Mouse (Mus musculus) forebrain, embryonic 13.5 days (tissue): ENCODE measurements at regions not wholly inside any gene's neighbourhood (a gene's known extent, or its start where the extent isn't known, plus 50 kb on each side); places are given as distances from the start of the nearest gene placed in this dataset.

Experiments used
- ATAC-seq: fragments of 200-750 bp; cut with Nextera tagmentation; 2 replicates; pipeline ENCODE4 v1.8.0; 2017
- H3K27ac ChIP-seq: fragments of 300-500 bp; sonication (generic); 2 replicates; pipeline ENCODE4 v1.5.1; 2015; ENCODE audit warnings: inconsistent platforms, mild to moderate bottlenecking, moderate library complexity
- H3K27me3 ChIP-seq: fragments of 300-500 bp; sonication (generic); 2 replicates; pipeline ENCODE4 v1.6.1; 2015; ENCODE audit warnings: mild to moderate bottlenecking, inconsistent platforms
- H3K36me3 ChIP-seq: fragments of 300-500 bp; sonication (generic); 2 replicates; pipeline ENCODE4 v1.6.1; 2015; ENCODE audit warnings: mild to moderate bottlenecking, inconsistent platforms; ENCODE audit not compliant: poor library complexity, severe bottlenecking
- H3K4me1 ChIP-seq: fragments of 300-500 bp; sonication (generic); 2 replicates; pipeline ENCODE4 v1.6.1; 2015; ENCODE audit warnings: inconsistent platforms
- H3K4me2 ChIP-seq: fragments of 300-500 bp; sonication (generic); 2 replicates; pipeline ENCODE4 v1.6.1; 2015; ENCODE audit warnings: inconsistent platforms, mild to moderate bottlenecking, moderate library complexity
- H3K4me3 ChIP-seq: fragments of 300-500 bp; sonication (generic); 2 replicates; pipeline ENCODE4 v1.5.1; 2015; ENCODE audit warnings: mild to moderate bottlenecking, inconsistent platforms
- H3K9ac ChIP-seq: fragments of 300-500 bp; sonication (generic); 2 replicates; pipeline ENCODE4 v1.6.1; 2015; ENCODE audit warnings: mild to moderate bottlenecking, inconsistent platforms
- H3K9me3 ChIP-seq: fragments of 300-500 bp; sonication (generic); replicated peaks from 2 replicates; pipeline ENCODE4 v1.6.1; 2016; ENCODE audit warnings: inconsistent platforms
- WGBS: fragments of 180-500 bp; shearing (Covaris S2); methylation state at CpG from one replicate; pipeline ENCODE4 v1.1.7; 2015; 5-methylcytosine and 5-hydroxymethylcytosine counted together

DNA sequence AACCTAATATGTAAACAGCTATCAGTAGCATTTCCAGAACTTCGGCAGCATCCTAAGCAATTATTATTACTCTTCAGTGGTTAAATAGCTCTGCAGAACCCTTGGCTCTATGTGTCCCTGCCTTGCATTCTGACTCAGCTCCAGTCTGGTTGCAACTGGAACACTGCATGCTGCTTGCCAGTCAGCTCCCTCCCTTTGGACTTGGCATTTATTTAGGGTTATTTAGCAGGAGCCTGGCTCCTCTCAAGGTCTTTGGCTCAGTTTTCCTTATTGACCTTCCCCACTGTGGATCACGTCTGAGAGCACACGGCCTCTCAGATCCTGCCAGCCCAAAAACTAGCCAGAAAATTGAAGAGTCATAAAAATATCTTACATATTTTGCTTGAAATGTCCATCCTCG is 217.4 kb downstream of the Speer2 start:
- no peaks in the 10 kb centered on the region for H3K27me3 ChIP-seq
- H3K9ac ChIP-seq = no peak overlapping the region
- 80% methylated on average over 4 of the region's 4 CpGs for WGBS
- no peak overlapping the region for H3K4me2 ChIP-seq
- no peaks in the 10 kb centered on the region for H3K9me3 ChIP-seq
- H3K36me3 ChIP-seq = no peaks in the 10 kb centered on the region
- H3K27ac ChIP-seq = no peak overlapping the region
- H3K4me3 ChIP-seq = no peak overlapping the region
- no peaks in the 10 kb centered on the region for H3K4me1 ChIP-seq
- ATAC-seq = no peak

DNA sequence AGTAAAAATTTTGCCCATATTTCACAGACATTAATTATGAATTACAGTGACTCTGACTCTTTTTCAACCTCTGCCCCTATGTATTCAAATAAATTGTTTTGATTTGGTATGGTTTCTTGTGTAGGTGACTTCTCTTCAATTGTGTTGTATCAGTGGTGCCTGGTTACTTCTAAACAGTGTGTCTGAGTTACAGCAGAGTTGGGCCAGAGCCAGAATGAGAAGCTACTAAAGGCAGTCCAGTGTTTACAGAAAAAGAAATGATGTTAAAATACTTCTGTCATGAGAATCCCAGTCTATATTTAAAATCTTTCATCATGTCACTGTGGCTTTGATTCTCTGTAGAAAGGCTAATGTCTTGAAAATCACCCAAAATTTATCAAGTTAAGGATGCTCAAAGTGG is 255.8 kb downstream of the Speer2 start:
- Histone ChIP-seq H3K4me2 (no peak overlapping the region), H3K4me1 (no peaks in the 10 kb centered on the region), H3K9me3 (no peaks in the 10 kb centered on the region), H3K27ac (no peak overlapping the region), H3K4me3 (no peak overlapping the region), H3K27me3 (no peaks in the 10 kb centered on the region), H3K9ac (no peak overlapping the region), H3K36me3 (no peaks in the 10 kb centered on the region)
- ATAC-seq = no peak

DNA sequence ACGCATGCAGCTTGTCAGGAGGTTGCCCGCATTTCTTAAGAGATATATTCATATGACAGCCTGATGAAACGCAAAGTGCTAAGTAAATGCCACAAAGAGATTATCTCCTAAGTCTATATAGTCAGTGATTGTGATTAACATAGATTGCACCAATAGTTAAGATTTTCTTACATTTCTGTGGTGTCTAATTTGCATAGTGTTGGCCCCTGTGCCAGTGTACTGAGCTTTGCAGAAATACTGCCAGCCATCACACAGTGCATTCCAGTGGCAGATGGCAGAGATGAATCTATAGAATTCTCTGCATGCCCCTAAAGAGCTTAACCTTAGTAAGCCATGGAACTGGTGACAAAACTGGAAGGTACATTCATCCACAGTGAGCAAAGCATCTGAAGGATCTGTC is 262.6 kb downstream of the Speer2 start:
- H3K27ac ChIP-seq = peak overlapping the region; percentile 25; the same call in 1 of the 2 replicates
- no peaks in the 10 kb centered on the region for H3K36me3 ChIP-seq
- H3K4me1 ChIP-seq = no peaks in the 10 kb centered on the region
- ATAC-seq = peak; percentile 63
- H3K4me2 ChIP-seq = no peak overlapping the region
- 67% methylated on average over 3 of the region's 3 CpGs for WGBS
- no peaks in the 10 kb centered on the region for H3K27me3 ChIP-seq
- no peaks in the 10 kb centered on the region for H3K9me3 ChIP-seq
- H3K4me3 ChIP-seq = no peak overlapping the region
- H3K9ac ChIP-seq = no peak overlapping the region

DNA sequence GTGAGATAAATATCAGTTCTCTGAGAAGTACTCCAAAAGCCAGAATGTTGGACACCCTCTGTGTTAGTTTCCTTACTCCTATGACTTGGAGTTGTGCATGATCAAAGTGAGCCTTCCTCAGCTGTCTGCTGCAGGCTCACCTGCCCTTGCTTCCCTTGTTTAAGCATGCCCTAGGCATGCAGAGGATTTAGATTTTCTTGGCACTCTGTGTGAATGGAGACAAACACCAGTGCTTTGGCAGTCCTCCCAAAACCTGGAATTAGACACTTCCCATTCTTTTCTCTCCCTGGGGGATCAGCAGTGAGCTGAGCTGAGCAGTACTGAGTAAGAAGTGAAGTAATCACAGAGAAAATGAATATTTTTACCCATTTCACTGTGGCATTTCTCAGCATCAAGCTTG is 286.3 kb downstream of the Speer2 start:
- Histone ChIP-seq H3K9me3 (no peaks in the 10 kb centered on the region), H3K36me3 (no peaks in the 10 kb centered on the region), H3K4me1 (0 out of 2 replicates have a peak, but pooled peaks cover 7% of the 10 kb centered on the region), H3K9ac (no peak overlapping the region), H3K4me3 (no peak overlapping the region), H3K27ac (no peak overlapping the region), H3K27me3 (no peaks in the 10 kb centered on the region), H3K4me2 (no peak overlapping the region)
- peak; percentile 58; the same call in 1 of the 2 replicates for ATAC-seq

DNA sequence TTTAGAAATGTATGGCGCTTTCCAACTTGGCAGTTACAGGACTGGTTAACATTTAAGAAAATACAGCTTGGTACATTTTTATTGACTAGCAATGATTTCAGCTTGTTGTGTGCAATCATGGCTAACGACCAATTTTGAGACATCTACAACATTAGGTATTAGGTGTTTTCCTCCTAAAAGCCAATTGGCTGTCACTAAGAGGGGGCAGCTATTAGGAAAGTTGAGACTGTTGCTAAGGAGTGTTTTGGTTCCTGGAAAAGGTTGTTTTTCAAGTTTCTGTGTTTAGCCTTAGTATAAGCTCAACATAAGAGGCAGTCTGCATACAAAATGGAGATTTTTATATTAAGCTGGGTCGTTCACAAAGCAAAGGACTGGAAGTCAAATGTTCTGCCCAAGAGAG is 295.4 kb downstream of the Speer2 start:
- ATAC-seq = peak; percentile 36; the same call in 1 of the 2 replicates
- H3K4me2 ChIP-seq = no peak overlapping the region
- WGBS = 67% methylated on average over 3 of the region's 3 CpGs
- no peak overlapping the region for H3K27ac ChIP-seq
- no peaks in the 10 kb centered on the region for H3K36me3 ChIP-seq
- H3K9me3 ChIP-seq = no peaks in the 10 kb centered on the region
- H3K9ac ChIP-seq = no peak overlapping the region
- H3K27me3 ChIP-seq = no peaks in the 10 kb centered on the region
- H3K4me1 ChIP-seq = no peaks in the 10 kb centered on the region
- no peak overlapping the region for H3K4me3 ChIP-seq

DNA sequence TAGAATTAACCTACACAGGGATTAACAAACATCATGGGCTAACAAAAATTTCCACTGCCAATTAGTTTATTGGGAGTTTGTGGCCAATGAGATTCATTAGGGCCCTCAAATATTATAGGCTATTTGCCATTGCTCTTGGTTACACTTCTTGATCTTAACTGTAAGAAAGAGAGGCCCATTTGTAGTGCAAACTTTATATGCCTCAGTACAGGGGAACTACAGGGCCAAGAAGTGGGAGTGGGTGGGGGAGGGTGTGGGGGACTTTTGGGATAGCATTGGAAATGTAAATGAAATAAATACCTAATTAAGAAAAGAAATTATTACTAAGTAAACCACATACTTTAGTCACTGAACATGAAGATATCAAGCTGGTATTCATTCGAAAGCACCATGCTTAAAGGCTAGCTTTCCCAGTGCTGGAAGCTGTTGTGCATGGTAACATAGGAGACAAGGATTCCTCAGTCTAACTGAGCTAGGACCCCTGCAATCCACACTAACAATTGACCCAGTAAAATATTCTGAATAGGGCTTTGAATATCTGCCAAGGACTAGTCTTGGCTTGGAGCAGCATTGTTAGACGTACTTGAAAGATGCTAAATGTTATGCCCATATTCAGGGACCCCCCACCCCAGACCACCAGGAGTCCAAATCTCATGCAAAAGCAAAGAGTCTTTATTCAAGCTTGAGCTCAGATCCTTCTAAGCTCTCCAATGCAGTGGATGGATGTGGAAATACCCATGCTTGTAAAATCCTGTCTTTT is 295.9 kb downstream of the Speer2 start:
- Histone ChIP-seq H3K4me3 (no peak overlapping the region), H3K9ac (no peak overlapping the region), H3K9me3 (no peaks in the 10 kb centered on the region), H3K27me3 (no peaks in the 10 kb centered on the region), H3K4me1 (no peaks in the 10 kb centered on the region), H3K36me3 (no peaks in the 10 kb centered on the region), H3K4me2 (no peak overlapping the region), H3K27ac (no peak overlapping the region)
- WGBS = 52% methylated on average over 2 of the region's 2 CpGs
- ATAC-seq = peak; percentile 84
